Mouse (Mus musculus): ENCODE data around the gene Atm. TPM values are rescaled to one million over a fixed set of nuclear protein-coding genes. Genes with fewer than 3 reads are reported as not detected.

The Atm gene
- polyA plus RNA-seq, 1 experiment from 2014 or later: 22.0 TPM

GRCm38 (mm10) chr9:53485886-53486285 is 50.7 kb downstream of the Atm start:
- Histone ChIP-seq H3K4me1 (no peaks in the 10 kb centered on the region), H3K36me3 (peaks cover 48% of the 10 kb centered on the region), H3K27ac (no peak overlapping the region), H3K4me2 (no peak overlapping the region), H3K9me3 (no peaks in the 10 kb centered on the region), H3K4me3 (no peak overlapping the region), H3K9ac (no peak overlapping the region), H3K27me3 (no peaks in the 10 kb centered on the region)
- no peak for ATAC-seq (ENCODE audit: insufficient number of reproducible peaks, insufficient read depth, low FRiP score, low TSS enrichment, low read depth)

GRCm38 (mm10) chr9:53472806-53473518 is 63.6 kb downstream of the Atm start:
- Histone ChIP-seq H3K36me3 (peaks cover 21% of the 10 kb centered on the region), H3K4me3 (no peak overlapping the region), H3K4me2 (no peak overlapping the region), H3K27me3 (no peaks in the 10 kb centered on the region), H3K9me3 (no peaks in the 10 kb centered on the region), H3K9ac (no peak overlapping the region), H3K27ac (no peak overlapping the region), H3K4me1 (no peaks in the 10 kb centered on the region)
- 91% methylated on average over 9 of the region's 9 CpGs for WGBS
- ATAC-seq (ENCODE audit: insufficient number of reproducible peaks, insufficient read depth, low FRiP score, low TSS enrichment, low read depth): no peak

- Histone ChIP-seq H3K27ac (no peak overlapping the region), H3K27me3 (no peaks in the 10 kb centered on the region), H3K36me3 (peaks cover 44% of the 10 kb centered on the region), H3K9ac (no peak overlapping the region), H3K4me2 (no peak overlapping the region), H3K4me1 (no peaks in the 10 kb centered on the region), H3K9me3 (no peaks in the 10 kb centered on the region), H3K4me3 (no peak overlapping the region)
- no peak for ATAC-seq (ENCODE audit: insufficient number of reproducible peaks, insufficient read depth, low FRiP score, low TSS enrichment, low read depth)
- 92% methylated on average over 2 of the region's 2 CpGs for WGBS
Measured at GRCm38 (mm10) chr9:53452038-53452437, 84.5 kb downstream of the Atm start.

GRCm38 (mm10) chr9:53450609-53451008 is 85.9 kb downstream of the Atm start:
- WGBS: 88% methylated on average over 1 of the region's 1 CpGs
- H3K4me1 ChIP-seq: no peaks in the 10 kb centered on the region
- H3K4me3 ChIP-seq: no peak overlapping the region
- no peak overlapping the region for H3K4me2 ChIP-seq
- no peak overlapping the region for H3K27ac ChIP-seq
- H3K9me3 ChIP-seq: no peaks in the 10 kb centered on the region
- ATAC-seq (ENCODE audit: insufficient number of reproducible peaks, insufficient read depth, low FRiP score, low TSS enrichment, low read depth): no peak
- H3K36me3 ChIP-seq: peaks cover 48% of the 10 kb centered on the region
- H3K9ac ChIP-seq: no peak overlapping the region
- no peaks in the 10 kb centered on the region for H3K27me3 ChIP-seq

GRCm38 (mm10) chr9:53435830-53436570 is 100.5 kb downstream of the Atm start:
- ATAC-seq (ENCODE audit: insufficient number of reproducible peaks, insufficient read depth, low FRiP score, low TSS enrichment, low read depth): no peak
- H3K9ac ChIP-seq: no peak overlapping the region
- 88% methylated on average over 14 of the region's 14 CpGs for WGBS
- H3K9me3 ChIP-seq: no peaks in the 10 kb centered on the region
- no peak overlapping the region for H3K27ac ChIP-seq
- no peak overlapping the region for H3K4me3 ChIP-seq
- no peak overlapping the region for H3K4me2 ChIP-seq
- H3K36me3 ChIP-seq: peaks cover 25% of the 10 kb centered on the region
- no peaks in the 10 kb centered on the region for H3K4me1 ChIP-seq
- no peaks in the 10 kb centered on the region for H3K27me3 ChIP-seq

GRCm38 (mm10) chr9:53427638-53428037 is 108.9 kb downstream of the Atm start:
- H3K27ac ChIP-seq: no peak overlapping the region
- H3K4me1 ChIP-seq: no peaks in the 10 kb centered on the region
- H3K9ac ChIP-seq: no peak overlapping the region
- no peak overlapping the region for H3K4me3 ChIP-seq
- no peak for ATAC-seq (ENCODE audit: insufficient number of reproducible peaks, insufficient read depth, low FRiP score, low TSS enrichment, low read depth)
- no peaks in the 10 kb centered on the region for H3K36me3 ChIP-seq
- 78% methylated on average over 3 of the region's 3 CpGs for WGBS
- no peaks in the 10 kb centered on the region for H3K9me3 ChIP-seq
- no peaks in the 10 kb centered on the region for H3K27me3 ChIP-seq
- H3K4me2 ChIP-seq: no peak overlapping the region

- no peak overlapping the region for H3K27ac ChIP-seq
- no peak for ATAC-seq (ENCODE audit: insufficient number of reproducible peaks, insufficient read depth, low FRiP score, low TSS enrichment, low read depth)
- H3K9ac ChIP-seq: no peak overlapping the region
- no peak overlapping the region for H3K4me3 ChIP-seq
- WGBS: 90% methylated on average over 3 of the region's 3 CpGs
- no peaks in the 10 kb centered on the region for H3K9me3 ChIP-seq
- H3K27me3 ChIP-seq: no peaks in the 10 kb centered on the region
- H3K4me1 ChIP-seq: no peaks in the 10 kb centered on the region
- H3K36me3 ChIP-seq: no peaks in the 10 kb centered on the region
- no peak overlapping the region for H3K4me2 ChIP-seq
Measured at GRCm38 (mm10) chr9:53426726-53427125, 109.8 kb downstream of the Atm start.

GRCm38 (mm10) chr9:53422133-53422896 is 114.2 kb downstream of the Atm start:
- Histone ChIP-seq H3K36me3 (no peaks in the 10 kb centered on the region), H3K4me1 (no peaks in the 10 kb centered on the region), H3K27ac (no peak overlapping the region), H3K27me3 (no peaks in the 10 kb centered on the region), H3K9me3 (no peaks in the 10 kb centered on the region), H3K4me3 (no peak overlapping the region), H3K4me2 (no peak overlapping the region), H3K9ac (no peak overlapping the region)
- no peak for ATAC-seq (ENCODE audit: insufficient number of reproducible peaks, insufficient read depth, low FRiP score, low TSS enrichment, low read depth)
- WGBS: 60% methylated on average over 9 of the region's 9 CpGs

GRCm38 (mm10) chr9:53409427-53409826 is 127.1 kb downstream of the Atm start:
- peaks cover 7% of the 10 kb centered on the region; the same call in 1 of the 2 replicates for H3K4me1 ChIP-seq
- no peaks in the 10 kb centered on the region for H3K27me3 ChIP-seq
- WGBS: 86% methylated on average over 3 of the region's 3 CpGs
- no peak overlapping the region for H3K4me2 ChIP-seq
- ATAC-seq (ENCODE audit: insufficient number of reproducible peaks, insufficient read depth, low FRiP score, low TSS enrichment, low read depth): no peak
- H3K9me3 ChIP-seq: no peaks in the 10 kb centered on the region
- no peak overlapping the region for H3K4me3 ChIP-seq
- no peaks in the 10 kb centered on the region for H3K36me3 ChIP-seq
- H3K27ac ChIP-seq: no peak overlapping the region
- no peak overlapping the region for H3K9ac ChIP-seq

- Histone ChIP-seq H3K27ac (no peak overlapping the region), H3K9ac (no peak overlapping the region), H3K27me3 (no peaks in the 10 kb centered on the region), H3K4me3 (no peak overlapping the region), H3K9me3 (no peaks in the 10 kb centered on the region), H3K36me3 (no peaks in the 10 kb centered on the region), H3K4me1 (peaks cover 8% of the 10 kb centered on the region; the same call in 1 of the 2 replicates), H3K4me2 (no peak overlapping the region)
- no peak for ATAC-seq (ENCODE audit: insufficient number of reproducible peaks, insufficient read depth, low FRiP score, low TSS enrichment, low read depth)
- WGBS: 84% methylated on average over 2 of the region's 2 CpGs
Measured at GRCm38 (mm10) chr9:53408953-53409361, 127.6 kb downstream of the Atm start.

GRCm38 (mm10) chr9:53408548-53408947 is 128.0 kb downstream of the Atm start:
- Histone ChIP-seq H3K4me1 (peaks cover 8% of the 10 kb centered on the region; the same call in 1 of the 2 replicates), H3K9ac (no peak overlapping the region), H3K27me3 (no peaks in the 10 kb centered on the region), H3K9me3 (no peaks in the 10 kb centered on the region), H3K27ac (no peak overlapping the region), H3K36me3 (no peaks in the 10 kb centered on the region), H3K4me2 (no peak overlapping the region), H3K4me3 (no peak overlapping the region)
- ATAC-seq (ENCODE audit: insufficient number of reproducible peaks, insufficient read depth, low FRiP score, low TSS enrichment, low read depth): no peak
- WGBS: 87% methylated on average over 4 of the region's 4 CpGs
